Mouse (Mus musculus): ENCODE data around the gene Dock2. TPM values are rescaled to one million over a fixed set of nuclear protein-coding genes. Genes with fewer than 3 reads are reported as not detected.

Gene Dock2
- polyA plus RNA-seq, 1 experiment from 2014 or later: 3.9 TPM

GRCm38 (mm10) chr11:34332344-34333031 is 451.2 kb downstream of the Dock2 start:
- H3K4me2 ChIP-seq (ENCODE audit: low read depth, low read length): no peak overlapping the region
- H3K4me3 ChIP-seq (ENCODE audit: low read depth, low read length): no peak overlapping the region
- no peaks in the 10 kb centered on the region for H3K9me3 ChIP-seq (ENCODE audit: low read length)
- no peak for ATAC-seq
- TF ChIP-seq EP300 (IDR thresholded peaks at IDR 0.05; ENCODE audit: low read depth) (no peak), CTCF (IDR thresholded peaks at IDR 0.05; ENCODE audit: low read depth) (no peak)
- no peak overlapping the region for H3K9ac ChIP-seq (replicated peaks)
- 47% methylated on average over 7 of the region's 7 CpGs for WGBS (ENCODE audit: insufficient replicate concordance)
- H3K36me3 ChIP-seq (replicated peaks; ENCODE audit: insufficient read depth, low read length): no peaks in the 10 kb centered on the region
- no peak overlapping the region for H3K27ac ChIP-seq (ENCODE audit: low read depth)
- no peaks in the 10 kb centered on the region for H3K4me1 ChIP-seq (ENCODE audit: insufficient read depth)
- DNase-seq: no peak
- no peaks in the 10 kb centered on the region for H3K27me3 ChIP-seq (ENCODE audit: insufficient read depth, low read length)

- Histone ChIP-seq H3K27me3 (ENCODE audit: insufficient read depth, low read length) (no peaks in the 10 kb centered on the region), H3K9me3 (ENCODE audit: low read length) (no peaks in the 10 kb centered on the region), H3K4me2 (ENCODE audit: low read depth, low read length) (no peak overlapping the region), H3K4me1 (ENCODE audit: insufficient read depth) (no peaks in the 10 kb centered on the region), H3K9ac (replicated peaks) (no peak overlapping the region), H3K4me3 (ENCODE audit: low read depth, low read length) (no peak overlapping the region), H3K27ac (ENCODE audit: low read depth) (no peak overlapping the region), H3K36me3 (replicated peaks; ENCODE audit: insufficient read depth, low read length) (no peaks in the 10 kb centered on the region)
- TF ChIP-seq CTCF (IDR thresholded peaks at IDR 0.05; ENCODE audit: low read depth) (no peak), EP300 (IDR thresholded peaks at IDR 0.05; ENCODE audit: low read depth) (no peak)
- WGBS (ENCODE audit: insufficient replicate concordance): 85% methylated on average over 8 of the region's 8 CpGs
- DNase-seq: no peak
- ATAC-seq: no peak
Measured at GRCm38 (mm10) chr11:34323664-34324063, 460.0 kb downstream of the Dock2 start.

GRCm38 (mm10) chr11:34319282-34319681 is 464.4 kb downstream of the Dock2 start:
- Histone ChIP-seq H3K4me3 (ENCODE audit: low read depth, low read length) (no peak overlapping the region), H3K4me1 (ENCODE audit: insufficient read depth) (no peaks in the 10 kb centered on the region), H3K36me3 (replicated peaks; ENCODE audit: insufficient read depth, low read length) (no peaks in the 10 kb centered on the region), H3K4me2 (ENCODE audit: low read depth, low read length) (no peak overlapping the region), H3K9ac (replicated peaks) (no peak overlapping the region), H3K27me3 (ENCODE audit: insufficient read depth, low read length) (no peaks in the 10 kb centered on the region), H3K27ac (ENCODE audit: low read depth) (no peak overlapping the region), H3K9me3 (ENCODE audit: low read length) (no peaks in the 10 kb centered on the region)
- DNase-seq (no peak), ATAC-seq (no peak)
- TF ChIP-seq EP300 (IDR thresholded peaks at IDR 0.05; ENCODE audit: low read depth) (no peak), CTCF (IDR thresholded peaks at IDR 0.05; ENCODE audit: low read depth) (no peak)
- WGBS (ENCODE audit: insufficient replicate concordance): 74% methylated on average over 1 of the region's 1 CpGs

GRCm38 (mm10) chr11:34317001-34317400 is 466.7 kb downstream of the Dock2 start:
- Histone ChIP-seq H3K4me3 (ENCODE audit: low read depth, low read length) (no peak overlapping the region), H3K27ac (ENCODE audit: low read depth) (no peak overlapping the region), H3K27me3 (ENCODE audit: insufficient read depth, low read length) (no peaks in the 10 kb centered on the region), H3K9ac (replicated peaks) (no peak overlapping the region), H3K36me3 (replicated peaks; ENCODE audit: insufficient read depth, low read length) (no peaks in the 10 kb centered on the region), H3K4me2 (ENCODE audit: low read depth, low read length) (no peak overlapping the region), H3K9me3 (ENCODE audit: low read length) (no peaks in the 10 kb centered on the region), H3K4me1 (ENCODE audit: insufficient read depth) (no peaks in the 10 kb centered on the region)
- WGBS (ENCODE audit: insufficient replicate concordance): 77% methylated on average over 8 of the region's 8 CpGs
- ATAC-seq: no peak
- DNase-seq: no peak
- no peak for TF ChIP-seq EP300 (IDR thresholded peaks at IDR 0.05; ENCODE audit: low read depth)
- no peak for TF ChIP-seq CTCF (IDR thresholded peaks at IDR 0.05; ENCODE audit: low read depth)

- no peak overlapping the region for H3K27ac ChIP-seq (ENCODE audit: low read depth)
- 76% methylated on average over 10 of the region's 10 CpGs for WGBS (ENCODE audit: insufficient replicate concordance)
- H3K9ac ChIP-seq (replicated peaks): no peak overlapping the region
- H3K4me3 ChIP-seq (ENCODE audit: low read depth, low read length): no peak overlapping the region
- no peak for ATAC-seq
- no peak overlapping the region for H3K4me2 ChIP-seq (ENCODE audit: low read depth, low read length)
- TF ChIP-seq CTCF (IDR thresholded peaks at IDR 0.05; ENCODE audit: low read depth): no peak
- no peak for TF ChIP-seq EP300 (IDR thresholded peaks at IDR 0.05; ENCODE audit: low read depth)
- no peaks in the 10 kb centered on the region for H3K27me3 ChIP-seq (ENCODE audit: insufficient read depth, low read length)
- H3K36me3 ChIP-seq (replicated peaks; ENCODE audit: insufficient read depth, low read length): no peaks in the 10 kb centered on the region
- no peak for DNase-seq
- H3K9me3 ChIP-seq (ENCODE audit: low read length): no peaks in the 10 kb centered on the region
- H3K4me1 ChIP-seq (ENCODE audit: insufficient read depth): no peaks in the 10 kb centered on the region
Measured at GRCm38 (mm10) chr11:34316176-34316575, 467.5 kb downstream of the Dock2 start.

- H3K4me1 ChIP-seq (ENCODE audit: insufficient read depth): no peaks in the 10 kb centered on the region
- ATAC-seq (no peak), DNase-seq (no peak)
- no peak overlapping the region for H3K9ac ChIP-seq (replicated peaks)
- H3K9me3 ChIP-seq (ENCODE audit: low read length): no peaks in the 10 kb centered on the region
- no peak overlapping the region for H3K27ac ChIP-seq (ENCODE audit: low read depth)
- H3K36me3 ChIP-seq (replicated peaks; ENCODE audit: insufficient read depth, low read length): 0 out of 2 replicates have a peak, but pooled peaks cover 3% of the 10 kb centered on the region
- no peak overlapping the region for H3K4me3 ChIP-seq (ENCODE audit: low read depth, low read length)
- H3K4me2 ChIP-seq (ENCODE audit: low read depth, low read length): no peak overlapping the region
- WGBS (ENCODE audit: insufficient replicate concordance): 61% methylated on average over 5 of the region's 5 CpGs
- no peak for TF ChIP-seq CTCF (IDR thresholded peaks at IDR 0.05; ENCODE audit: low read depth)
- no peak for TF ChIP-seq EP300 (IDR thresholded peaks at IDR 0.05; ENCODE audit: low read depth)
- H3K27me3 ChIP-seq (ENCODE audit: insufficient read depth, low read length): no peaks in the 10 kb centered on the region
Measured at GRCm38 (mm10) chr11:34315383-34315782, 468.3 kb downstream of the Dock2 start.

All from liver, postnatal 0 days (tissue).